ENCODE assay signal across 11 mouse cellular contexts in the genomic region with DNA sequence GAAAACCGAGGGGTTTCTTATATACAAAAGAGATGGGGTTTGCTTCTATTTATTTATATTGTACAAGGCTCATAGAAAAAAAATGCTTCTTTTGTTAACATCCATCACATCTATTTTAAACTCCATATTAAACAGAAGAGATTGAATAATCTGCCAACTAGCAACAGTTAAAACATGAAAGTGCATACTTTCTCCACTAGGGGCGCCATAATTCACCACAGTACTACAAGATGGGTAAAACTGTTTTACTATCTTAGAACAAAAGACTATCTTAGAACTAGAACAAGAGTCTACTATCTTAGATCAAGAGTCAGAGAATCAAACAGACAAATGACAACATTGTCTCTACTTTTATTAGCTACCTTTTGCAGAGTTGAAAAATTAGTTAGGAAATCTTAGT.
DNase-seq lines count a peak whose midpoint lies in the region; TF ChIP-seq lines count a peak whose summit lies in the region.
"Had no signal": no experiment of that assay in that cellular context is flagged by ENCODE, and none has a peak within 500 bp of the region (broad histone marks: within the 10 kb centered on the region; RNA-seq: fewer than 3 reads in every experiment).

No protein-coding gene starts in this region.

- no peak overlapping the region for H3K4me3 ChIP-seq in gastrocnemius, adult 2 months
- no peak overlapping the region for H3K4me3 ChIP-seq in lung, adult 2 months (replicated peaks; ENCODE audit: extremely low read depth, low read depth, low read length)
- H3K4me3 ChIP-seq: erythroblast, embryonic 14.5 days; neural tube, embryonic 12.5 days had no signal

- intact Hi-C loops in gastrocnemius, adult 2 months (cut with DNase I), result loop anchor here (5.0 to 10.0 kb wide), 2 partner anchors 121 to 234 kb away; a partner anchor contains a TSS

- no peak for DNase-seq in gastrocnemius, adult 2 months
- DNase-seq in gastrocnemius, postnatal 25 days, result no peak
- no peak for DNase-seq in lung, adult 2 months
- no peak for DNase-seq in lung, postnatal 4 days
- peak; percentile 11 for DNase-seq in MEL-GATA-1-ER (ENCODE audit: extremely low read depth, low read depth)
- peak; percentile 22 for DNase-seq in lung, postnatal 36 days
- DNase-seq in spleen, postnatal 36 days (ENCODE audit: low spot score in 2 of 2), result no peak
- no peak for DNase-seq in MN1 (ENCODE audit: low spot score)
- DNase-seq: heart, adult 11 months had no signal

- TF ChIP-seq POLR2A in lung, adult 2 months (IDR thresholded peaks at IDR 0.05; ENCODE audit: borderline replicate concordance, extremely low read depth, low read depth, low read length), result no peak

- H3K4me1 ChIP-seq in lung, adult 2 months (ENCODE audit: control insufficient read depth, insufficient read depth, low read length), result no peaks in the 10 kb centered on the region
- H3K4me1 ChIP-seq: neural tube, embryonic 12.5 days had no signal

- 28% methylated on average over 2 of the region's 2 CpGs for WGBS in lung, adult 2 months

- H3K27ac ChIP-seq in gastrocnemius, adult 2 months, result no peak overlapping the region
- H3K27ac ChIP-seq: neural tube, embryonic 12.5 days had no signal

- peak; percentile 72 for TF ChIP-seq CTCF in gastrocnemius, adult 2 months (IDR thresholded peaks at IDR 0.05)
- 0 out of 2 replicates have a peak, but pooled peaks have one; percentile 7 for TF ChIP-seq CTCF in lung, adult 2 months (IDR thresholded peaks at IDR 0.05; ENCODE audit: insufficient read depth, low read length)

Comparison
In these comparisons a context has a peak if more than half of its experiments do, and no peak if none do; other contexts are left out.
1. DNase-seq: peak in MEL-GATA-1-ER (single experiment) and lung, postnatal 36 days (single experiment); none in gastrocnemius, adult 2 months (single experiment), gastrocnemius, postnatal 25 days (single experiment), lung, adult 2 months (single experiment), lung, postnatal 4 days (0 of 2), spleen, postnatal 36 days (0 of 2) and MN1 (single experiment).